Mouse (Mus musculus) lung, postnatal 0 days (tissue): ENCODE measurements around the gene Wfdc6a. TPM values are rescaled to one million over a fixed set of nuclear protein-coding genes. Genes with fewer than 3 reads are reported as not detected.

ENCODE experiments used
- ATAC-seq: fragments of 200-750 bp; cut with Nextera tagmentation; 2 replicates; pipeline ENCODE4 v1.8.0; 2017; ENCODE audit warnings: moderate library complexity
- DNase-seq: peaks from one replicate; pipeline ENCODE4 v3.0.0-alpha.2; 2016; ENCODE audit warnings: low spot score
- H3K27ac ChIP-seq: fragments of 300-500 bp; sonication (generic); 2 replicates; pipeline ENCODE4 v1.5.1; 2014; ENCODE audit warnings: antibody characterized with exemption, mild to moderate bottlenecking, low read length, mixed read lengths
- H3K27me3 ChIP-seq: fragments of 300-500 bp; sonication (generic); replicated peaks from 2 replicates; pipeline ENCODE4 v1.6.1; 2014; ENCODE audit warnings: low read length, mixed read lengths; ENCODE audit not compliant: insufficient read depth
- H3K36me3 ChIP-seq: fragments of 300-500 bp; sonication (generic); 2 replicates; pipeline ENCODE4 v1.6.1; 2014; ENCODE audit warnings: low read length, mixed read lengths; ENCODE audit not compliant: insufficient read depth
- H3K4me1 ChIP-seq: fragments of 300-500 bp; sonication (generic); 2 replicates; pipeline ENCODE4 v1.6.1; 2014; ENCODE audit warnings: antibody characterized with exemption, low read depth, low read length, mixed read lengths; ENCODE audit not compliant: insufficient read depth
- H3K4me2 ChIP-seq: fragments of 300-500 bp; sonication (generic); replicated peaks from 2 replicates; pipeline ENCODE4 v1.6.1; 2014; ENCODE audit warnings: low read depth, mild to moderate bottlenecking, low read length, moderate library complexity, mixed read lengths
- H3K4me3 ChIP-seq: fragments of 300-500 bp; sonication (generic); 2 replicates; pipeline ENCODE4 v1.5.1; 2014; ENCODE audit warnings: low read depth, low read length
- H3K9ac ChIP-seq: fragments of 300-500 bp; sonication (generic); replicated peaks from 2 replicates; pipeline ENCODE4 v1.6.1; 2014; ENCODE audit warnings: low read depth, mild to moderate bottlenecking
- H3K9me3 ChIP-seq: fragments of 300-500 bp; sonication (generic); 2 replicates; pipeline ENCODE4 v1.6.1; 2016; ENCODE audit warnings: low read length, mixed read lengths
- CTCF ChIP-seq: IDR thresholded peaks from 2 replicates; pipeline ENCODE4 v1.5.1; 2016; ENCODE audit warnings: antibody characterized with exemption, mild to moderate bottlenecking
- EP300 ChIP-seq: IDR thresholded peaks from 2 replicates; pipeline ENCODE4 v1.6.1; 2016; ENCODE audit warnings: antibody characterized with exemption, mild to moderate bottlenecking, control low read depth
- WGBS: fragments of 180-500 bp; shearing (Covaris S2); extraction: QIAGEN DNeasy Blood & Tissue Kit; methylation state at CpG from one replicate; pipeline ENCODE4 v1.1.7; 2014; 5-methylcytosine and 5-hydroxymethylcytosine counted together
- polyA plus RNA-seq: library from polyadenylated mRNA; unstranded; fragments of >200 nt; fragmentation: Nextera tagmentation; extraction: Ambion mirVana; gene quantifications from 2 replicates; pipeline ENCODE4 v1.2.1, GENCODE M21; 2015

Wfdc6a gene
- polyA plus RNA-seq, 1 experiment from 2014 or later, result 1.0 TPM

GRCm38 (mm10) chr2:164531169-164531568, 54.1 kb downstream of the Wfdc6a start:
- Histone ChIP-seq H3K36me3 (no peaks in the 10 kb centered on the region), H3K4me2 (no peak overlapping the region), H3K27ac (no peak overlapping the region), H3K4me1 (no peaks in the 10 kb centered on the region), H3K9ac (no peak overlapping the region), H3K27me3 (no peaks in the 10 kb centered on the region), H3K9me3 (no peaks in the 10 kb centered on the region), H3K4me3 (no peak overlapping the region)
- ATAC-seq (peak; percentile 60; the same call in 1 of the 2 replicates), DNase-seq (peak; percentile 73)
- WGBS, result 4% methylated on average over 3 of the region's 3 CpGs
- TF ChIP-seq EP300 (no peak), CTCF (peak; percentile 96)

Other genes starting within 250 kb of the Wfdc6a start
- gene Slpi, start 196.4 kb downstream of the Wfdc6a start, polyA plus RNA-seq, result 79.5 and 106 TPM in 2 replicates
- gene Rbpjl, start 182.3 kb downstream of the Wfdc6a start, polyA plus RNA-seq, result 29.7 and 42.6 TPM in 2 replicates
- gene Matn4, start 180.3 kb downstream of the Wfdc6a start, polyA plus RNA-seq, result 71.4 and 81.2 TPM in 2 replicates
- gene Sdc4, start 141.6 kb downstream of the Wfdc6a start, polyA plus RNA-seq, result 217 and 289 TPM in 2 replicates
- gene Sys1, start 128.5 kb downstream of the Wfdc6a start, polyA plus RNA-seq, result 63.5 and 66.2 TPM in 2 replicates
- gene Gm20458, start 124.5 kb downstream of the Wfdc6a start, polyA plus RNA-seq, result 23.5 and 32.9 TPM in 2 replicates
- not detected in 2 replicates for gene Trp53tg5, start 111.7 kb downstream of the Wfdc6a start, polyA plus RNA-seq
- gene Dbndd2, start 99.3 kb downstream of the Wfdc6a start, polyA plus RNA-seq, result 39.9 and 44.6 TPM in 2 replicates
- gene Pigt, start 87.9 kb downstream of the Wfdc6a start, polyA plus RNA-seq, result 45.5 and 54.8 TPM in 2 replicates
- gene Wfdc2, start 23.0 kb downstream of the Wfdc6a start, polyA plus RNA-seq, result 1,345 and 1,354 TPM in 2 replicates
- gene Spint3, start 12.0 kb downstream of the Wfdc6a start, polyA plus RNA-seq, result not detected in 2 replicates
- gene Eppin, start 8.1 kb upstream of the Wfdc6a start, polyA plus RNA-seq, result not detected in 2 replicates
- 0.90 and 1.3 TPM in 2 replicates for gene Wfdc6b, start 28.1 kb upstream of the Wfdc6a start, polyA plus RNA-seq
- gene Wfdc8, start 28.2 kb upstream of the Wfdc6a start, polyA plus RNA-seq, result 0.36 and 0.43 TPM in 2 replicates
- not detected in 2 replicates for gene Wfdc16, start 53.3 kb upstream of the Wfdc6a start, polyA plus RNA-seq
- gene Wfdc10, start 70.6 kb upstream of the Wfdc6a start, polyA plus RNA-seq, result 0.57 and 0.88 TPM in 2 replicates
- gene Wfdc9, start 71.1 kb upstream of the Wfdc6a start, polyA plus RNA-seq, result not detected in 2 replicates
- not detected in 2 replicates for gene Wfdc11, start 88.6 kb upstream of the Wfdc6a start, polyA plus RNA-seq
- gene Wfdc13, start 99.7 kb upstream of the Wfdc6a start, polyA plus RNA-seq, result 1.3 and 1.9 TPM in 2 replicates
- not detected in 2 replicates for gene Spint4, start 113.1 kb upstream of the Wfdc6a start, polyA plus RNA-seq
- not detected in 2 replicates for gene Spint5, start 129.9 kb upstream of the Wfdc6a start, polyA plus RNA-seq
- 6.4 and 6.6 TPM in 2 replicates for gene Wfdc3, start 160.5 kb upstream of the Wfdc6a start, polyA plus RNA-seq
- 47.1 and 47.2 TPM in 2 replicates for gene Dnttip1, start 160.5 kb upstream of the Wfdc6a start, polyA plus RNA-seq
- 21.1 and 33.3 TPM in 2 replicates for gene Ube2c, start 184.5 kb upstream of the Wfdc6a start, polyA plus RNA-seq
- gene Tnnc2, start 194.5 kb upstream of the Wfdc6a start, polyA plus RNA-seq, result 0.47 and 1.2 TPM in 2 replicates
- 27.4 and 28.6 TPM in 2 replicates for gene Snx21, start 200.4 kb upstream of the Wfdc6a start, polyA plus RNA-seq
- gene Acot8, start 219.4 kb upstream of the Wfdc6a start, polyA plus RNA-seq, result 17.8 and 18.9 TPM in 2 replicates
- 4.3 and 5.3 TPM in 2 replicates for gene Zswim3, start 219.7 kb upstream of the Wfdc6a start, polyA plus RNA-seq
- gene Zswim1, start 237.2 kb upstream of the Wfdc6a start, polyA plus RNA-seq, result 7.7 and 8.1 TPM in 2 replicates
- gene Spata25, start 243.1 kb upstream of the Wfdc6a start, polyA plus RNA-seq, result not detected in 2 replicates
- 146 and 147 TPM in 2 replicates for gene Ctsa, start 247.4 kb upstream of the Wfdc6a start, polyA plus RNA-seq
- gene Neurl2, start 248.0 kb upstream of the Wfdc6a start, polyA plus RNA-seq, result 5.4 and 6.5 TPM in 2 replicates